Mouse (Mus musculus): ENCODE data around the gene Phlda2. TPM values are rescaled to one million over a fixed set of nuclear protein-coding genes. Genes with fewer than 3 reads are reported as not detected.

Gene Phlda2
- polyA plus RNA-seq, 1 experiment from 2014 or later: 9.6 TPM

- ATAC-seq (ENCODE audit: insufficient number of reproducible peaks, low FRiP score, low TSS enrichment, low read depth) (no peak), DNase-seq (ENCODE audit: low spot score) (no peak)
- Histone ChIP-seq H3K4me2 (ENCODE audit: low read depth, severe bottlenecking) (no peak overlapping the region), H3K27ac (replicated peaks; ENCODE audit: low read depth, low read length) (no peak overlapping the region), H3K9ac (ENCODE audit: low read length) (no peak overlapping the region), H3K36me3 (ENCODE audit: control insufficient read depth, insufficient read depth, low read length) (no peaks in the 10 kb centered on the region), H3K4me1 (ENCODE audit: control insufficient read depth, insufficient read depth, low read length) (peaks cover 6% of the 10 kb centered on the region), H3K4me3 (ENCODE audit: low read depth, low read length) (no peak overlapping the region), H3K9me3 (ENCODE audit: control insufficient read depth, low read length) (no peaks in the 10 kb centered on the region), H3K27me3 (ENCODE audit: control insufficient read depth, insufficient read depth, low read length) (peaks cover 32% of the 10 kb centered on the region)
- 16% methylated on average over 2 of the region's 2 CpGs for WGBS
Observed at GRCm38 (mm10) chr7:143500912-143501311, 2.0 kb downstream of the Phlda2 start.

- ATAC-seq (ENCODE audit: insufficient number of reproducible peaks, low FRiP score, low TSS enrichment, low read depth): no peak
- peaks cover 28% of the 10 kb centered on the region for H3K27me3 ChIP-seq (ENCODE audit: control insufficient read depth, insufficient read depth, low read length)
Observed at GRCm38 (mm10) chr7:143498584-143498983, 4.4 kb downstream of the Phlda2 start.

GRCm38 (mm10) chr7:143495104-143495961, 7.6 kb downstream of the Phlda2 start:
- H3K27ac ChIP-seq (replicated peaks; ENCODE audit: low read depth, low read length): no peak overlapping the region
- no peaks in the 10 kb centered on the region for H3K9me3 ChIP-seq (ENCODE audit: control insufficient read depth, low read length)
- no peak overlapping the region for H3K4me3 ChIP-seq (ENCODE audit: low read depth, low read length)
- no peaks in the 10 kb centered on the region for H3K4me1 ChIP-seq (ENCODE audit: control insufficient read depth, insufficient read depth, low read length)
- H3K36me3 ChIP-seq (ENCODE audit: control insufficient read depth, insufficient read depth, low read length): no peaks in the 10 kb centered on the region
- 82% methylated on average over 8 of the region's 8 CpGs for WGBS
- no peak overlapping the region for H3K9ac ChIP-seq (ENCODE audit: low read length)
- peaks cover under 1% of the 10 kb centered on the region for H3K27me3 ChIP-seq (ENCODE audit: control insufficient read depth, insufficient read depth, low read length)
- no peak overlapping the region for H3K4me2 ChIP-seq (ENCODE audit: low read depth, severe bottlenecking)
- DNase-seq (ENCODE audit: low spot score) (no peak), ATAC-seq (ENCODE audit: insufficient number of reproducible peaks, low FRiP score, low TSS enrichment, low read depth) (no peak)

More at GRCm38 (mm10) chr7:143498584-143498983, 4.4 kb downstream of the Phlda2 start:
- Histone ChIP-seq H3K4me2 (ENCODE audit: low read depth, severe bottlenecking) (no peak overlapping the region), H3K36me3 (ENCODE audit: control insufficient read depth, insufficient read depth, low read length) (no peaks in the 10 kb centered on the region), H3K9ac (ENCODE audit: low read length) (no peak overlapping the region), H3K4me1 (ENCODE audit: control insufficient read depth, insufficient read depth, low read length) (peaks cover 6% of the 10 kb centered on the region), H3K27ac (replicated peaks; ENCODE audit: low read depth, low read length) (no peak overlapping the region), H3K4me3 (ENCODE audit: low read depth, low read length) (no peak overlapping the region), H3K9me3 (ENCODE audit: control insufficient read depth, low read length) (no peaks in the 10 kb centered on the region)
- no peak for DNase-seq (ENCODE audit: low spot score)
- 95% methylated on average over 4 of the region's 4 CpGs for WGBS

- no peak for ATAC-seq (ENCODE audit: insufficient number of reproducible peaks, low FRiP score, low TSS enrichment, low read depth)
- no peaks in the 10 kb centered on the region for H3K36me3 ChIP-seq (ENCODE audit: control insufficient read depth, insufficient read depth, low read length)
- no peak overlapping the region for H3K27ac ChIP-seq (replicated peaks; ENCODE audit: low read depth, low read length)
Observed at GRCm38 (mm10) chr7:143493616-143494126, 9.3 kb downstream of the Phlda2 start.

GRCm38 (mm10) chr7:143489735-143490134, 13.2 kb downstream of the Phlda2 start:
- WGBS: 76% methylated on average over 6 of the region's 6 CpGs
- no peak for DNase-seq (ENCODE audit: low spot score)

More at GRCm38 (mm10) chr7:143493616-143494126, 9.3 kb downstream of the Phlda2 start:
- Histone ChIP-seq H3K4me1 (ENCODE audit: control insufficient read depth, insufficient read depth, low read length) (no peaks in the 10 kb centered on the region), H3K27me3 (ENCODE audit: control insufficient read depth, insufficient read depth, low read length) (no peaks in the 10 kb centered on the region; the same call in 1 of the 2 replicates), H3K9ac (ENCODE audit: low read length) (no peak overlapping the region), H3K4me3 (ENCODE audit: low read depth, low read length) (no peak overlapping the region), H3K4me2 (ENCODE audit: low read depth, severe bottlenecking) (no peak overlapping the region), H3K9me3 (ENCODE audit: control insufficient read depth, low read length) (no peaks in the 10 kb centered on the region)
- DNase-seq (ENCODE audit: low spot score): no peak
- WGBS: 72% methylated on average over 6 of the region's 6 CpGs

GRCm38 (mm10) chr7:143482541-143482940, 20.4 kb downstream of the Phlda2 start:
- DNase-seq (ENCODE audit: low spot score): peak; percentile 36
- WGBS: 14% methylated on average over 6 of the region's 6 CpGs
- H3K27ac ChIP-seq (replicated peaks; ENCODE audit: low read depth, low read length): no peak overlapping the region
- no peaks in the 10 kb centered on the region for H3K27me3 ChIP-seq (ENCODE audit: control insufficient read depth, insufficient read depth, low read length)
- H3K4me2 ChIP-seq (ENCODE audit: low read depth, severe bottlenecking): no peak overlapping the region
- ATAC-seq (ENCODE audit: insufficient number of reproducible peaks, low FRiP score, low TSS enrichment, low read depth): no peak
- H3K9me3 ChIP-seq (ENCODE audit: control insufficient read depth, low read length): no peaks in the 10 kb centered on the region
- H3K36me3 ChIP-seq (ENCODE audit: control insufficient read depth, insufficient read depth, low read length): no peaks in the 10 kb centered on the region
- no peak overlapping the region for H3K4me3 ChIP-seq (ENCODE audit: low read depth, low read length)
- 0 out of 2 replicates have a peak, but pooled peaks cover 2% of the 10 kb centered on the region for H3K4me1 ChIP-seq (ENCODE audit: control insufficient read depth, insufficient read depth, low read length)
- H3K9ac ChIP-seq (ENCODE audit: low read length): no peak overlapping the region

More at GRCm38 (mm10) chr7:143489735-143490134, 13.2 kb downstream of the Phlda2 start:
- Histone ChIP-seq H3K9ac (ENCODE audit: low read length) (no peak overlapping the region), H3K4me1 (ENCODE audit: control insufficient read depth, insufficient read depth, low read length) (no peaks in the 10 kb centered on the region), H3K9me3 (ENCODE audit: control insufficient read depth, low read length) (no peaks in the 10 kb centered on the region), H3K27me3 (ENCODE audit: control insufficient read depth, insufficient read depth, low read length) (no peaks in the 10 kb centered on the region), H3K27ac (replicated peaks; ENCODE audit: low read depth, low read length) (no peak overlapping the region), H3K4me2 (ENCODE audit: low read depth, severe bottlenecking) (no peak overlapping the region), H3K4me3 (ENCODE audit: low read depth, low read length) (no peak overlapping the region), H3K36me3 (ENCODE audit: control insufficient read depth, insufficient read depth, low read length) (no peaks in the 10 kb centered on the region)
- no peak for ATAC-seq (ENCODE audit: insufficient number of reproducible peaks, low FRiP score, low TSS enrichment, low read depth)

- Histone ChIP-seq H3K4me1 (ENCODE audit: control insufficient read depth, insufficient read depth, low read length) (0 out of 2 replicates have a peak, but pooled peaks cover 2% of the 10 kb centered on the region), H3K9ac (ENCODE audit: low read length) (no peak overlapping the region), H3K4me3 (ENCODE audit: low read depth, low read length) (no peak overlapping the region), H3K36me3 (ENCODE audit: control insufficient read depth, insufficient read depth, low read length) (no peaks in the 10 kb centered on the region), H3K27me3 (ENCODE audit: control insufficient read depth, insufficient read depth, low read length) (no peaks in the 10 kb centered on the region), H3K4me2 (ENCODE audit: low read depth, severe bottlenecking) (no peak overlapping the region), H3K9me3 (ENCODE audit: control insufficient read depth, low read length) (no peaks in the 10 kb centered on the region), H3K27ac (replicated peaks; ENCODE audit: low read depth, low read length) (no peak overlapping the region)
- ATAC-seq (ENCODE audit: insufficient number of reproducible peaks, low FRiP score, low TSS enrichment, low read depth) (no peak), DNase-seq (ENCODE audit: low spot score) (no peak)
- 57% methylated on average over 5 of the region's 5 CpGs for WGBS
Observed at GRCm38 (mm10) chr7:143481806-143482387, 21.1 kb downstream of the Phlda2 start.

GRCm38 (mm10) chr7:143480498-143480897, 22.5 kb downstream of the Phlda2 start:
- H3K27me3 ChIP-seq (ENCODE audit: control insufficient read depth, insufficient read depth, low read length): no peaks in the 10 kb centered on the region

More at GRCm38 (mm10) chr7:143480498-143480897, 22.5 kb downstream of the Phlda2 start:
- ATAC-seq (ENCODE audit: insufficient number of reproducible peaks, low FRiP score, low TSS enrichment, low read depth): no peak
- H3K9ac ChIP-seq (ENCODE audit: low read length): no peak overlapping the region
- no peak overlapping the region for H3K4me2 ChIP-seq (ENCODE audit: low read depth, severe bottlenecking)
- no peak overlapping the region for H3K4me3 ChIP-seq (ENCODE audit: low read depth, low read length)
- peak; percentile 75 for DNase-seq (ENCODE audit: low spot score)
- WGBS: 30% methylated on average over 13 of the region's 13 CpGs
- H3K9me3 ChIP-seq (ENCODE audit: control insufficient read depth, low read length): no peaks in the 10 kb centered on the region
- H3K4me1 ChIP-seq (ENCODE audit: control insufficient read depth, insufficient read depth, low read length): 0 out of 2 replicates have a peak, but pooled peaks cover 2% of the 10 kb centered on the region
- H3K36me3 ChIP-seq (ENCODE audit: control insufficient read depth, insufficient read depth, low read length): no peaks in the 10 kb centered on the region
- H3K27ac ChIP-seq (replicated peaks; ENCODE audit: low read depth, low read length): no peak overlapping the region

Measured in limb, embryonic 11.5 days (tissue).